Mouse (Mus musculus): ENCODE results near the gene Ezr. TPM values are rescaled to one million over a fixed set of nuclear protein-coding genes. Genes with fewer than 3 reads are reported as not detected.

Gene Ezr
- polyA plus RNA-seq, 1 experiment from 2014 or later = 176 TPM

GRCm38 (mm10) chr17:6812851-6813191 lies 30.2 kb upstream of the Ezr start:
- no peaks in the 10 kb centered on the region for H3K36me3 ChIP-seq (ENCODE audit: control insufficient read depth, insufficient read depth, low read length)
- H3K9me3 ChIP-seq (ENCODE audit: control insufficient read depth, low read depth, low read length) = no peaks in the 10 kb centered on the region
- ATAC-seq (ENCODE audit: insufficient number of reproducible peaks, insufficient read depth, low FRiP score, low read depth) = no peak; the same call in 1 of the 2 replicates
- peak overlapping the region; percentile 66 for H3K27ac ChIP-seq (ENCODE audit: low read length)
- no peak overlapping the region for H3K9ac ChIP-seq (replicated peaks; ENCODE audit: low read depth, low read length)
- 6% methylated on average over 3 of the region's 3 CpGs for WGBS
- no peak overlapping the region for H3K4me2 ChIP-seq (replicated peaks; ENCODE audit: low read depth, low read length)
- no peak overlapping the region for H3K4me3 ChIP-seq (ENCODE audit: low read depth, low read length)
- H3K4me1 ChIP-seq (ENCODE audit: control insufficient read depth, insufficient read depth, low read length) = peaks cover 14% of the 10 kb centered on the region
- H3K27me3 ChIP-seq (ENCODE audit: control insufficient read depth, insufficient read depth, low read length) = no peaks in the 10 kb centered on the region

GRCm38 (mm10) chr17:6811931-6812850 lies 29.6 kb upstream of the Ezr start:
- WGBS = 41% methylated on average over 7 of the region's 7 CpGs
- H3K4me2 ChIP-seq (replicated peaks; ENCODE audit: low read depth, low read length) = no peak overlapping the region
- peaks cover 14% of the 10 kb centered on the region for H3K4me1 ChIP-seq (ENCODE audit: control insufficient read depth, insufficient read depth, low read length)
- no peak overlapping the region for H3K9ac ChIP-seq (replicated peaks; ENCODE audit: low read depth, low read length)
- no peaks in the 10 kb centered on the region for H3K27me3 ChIP-seq (ENCODE audit: control insufficient read depth, insufficient read depth, low read length)
- H3K27ac ChIP-seq (ENCODE audit: low read length) = peak overlapping the region; percentile 66
- H3K9me3 ChIP-seq (ENCODE audit: control insufficient read depth, low read depth, low read length) = no peaks in the 10 kb centered on the region
- no peak overlapping the region for H3K4me3 ChIP-seq (ENCODE audit: low read depth, low read length)
- H3K36me3 ChIP-seq (ENCODE audit: control insufficient read depth, insufficient read depth, low read length) = no peaks in the 10 kb centered on the region
- peak; percentile 68 for ATAC-seq (ENCODE audit: insufficient number of reproducible peaks, insufficient read depth, low FRiP score, low read depth)

- peak overlapping the region; percentile 82 for H3K27ac ChIP-seq (ENCODE audit: low read length)
- no peak overlapping the region for H3K4me2 ChIP-seq (replicated peaks; ENCODE audit: low read depth, low read length)
- no peaks in the 10 kb centered on the region for H3K9me3 ChIP-seq (ENCODE audit: control insufficient read depth, low read depth, low read length)
- H3K4me3 ChIP-seq (ENCODE audit: low read depth, low read length) = no peak overlapping the region
- H3K4me1 ChIP-seq (ENCODE audit: control insufficient read depth, insufficient read depth, low read length) = peaks cover 8% of the 10 kb centered on the region
- WGBS = 47% methylated on average over 3 of the region's 3 CpGs
- ATAC-seq (ENCODE audit: insufficient number of reproducible peaks, insufficient read depth, low FRiP score, low read depth) = no peak
- no peaks in the 10 kb centered on the region for H3K36me3 ChIP-seq (ENCODE audit: control insufficient read depth, insufficient read depth, low read length)
- H3K27me3 ChIP-seq (ENCODE audit: control insufficient read depth, insufficient read depth, low read length) = no peaks in the 10 kb centered on the region
- H3K9ac ChIP-seq (replicated peaks; ENCODE audit: low read depth, low read length) = no peak overlapping the region
Measured at GRCm38 (mm10) chr17:6809331-6809730, 26.7 kb upstream of the Ezr start.

- Histone ChIP-seq H3K4me2 (replicated peaks; ENCODE audit: low read depth, low read length) (no peak overlapping the region; the same call in 1 of the 2 replicates), H3K4me3 (ENCODE audit: low read depth, low read length) (no peak overlapping the region), H3K36me3 (ENCODE audit: control insufficient read depth, insufficient read depth, low read length) (no peaks in the 10 kb centered on the region), H3K27me3 (ENCODE audit: control insufficient read depth, insufficient read depth, low read length) (no peaks in the 10 kb centered on the region), H3K4me1 (ENCODE audit: control insufficient read depth, insufficient read depth, low read length) (peaks cover 8% of the 10 kb centered on the region), H3K9me3 (ENCODE audit: control insufficient read depth, low read depth, low read length) (no peaks in the 10 kb centered on the region), H3K9ac (replicated peaks; ENCODE audit: low read depth, low read length) (no peak overlapping the region), H3K27ac (ENCODE audit: low read length) (peak overlapping the region; percentile 82)
- 71% methylated on average over 8 of the region's 8 CpGs for WGBS
- no peak for ATAC-seq (ENCODE audit: insufficient number of reproducible peaks, insufficient read depth, low FRiP score, low read depth)
Measured at GRCm38 (mm10) chr17:6808521-6809165, 26.1 kb upstream of the Ezr start.

- Histone ChIP-seq H3K4me2 (replicated peaks; ENCODE audit: low read depth, low read length) (no peak overlapping the region; the same call in 1 of the 2 replicates), H3K9ac (replicated peaks; ENCODE audit: low read depth, low read length) (no peak overlapping the region), H3K27ac (ENCODE audit: low read length) (peak overlapping the region; percentile 82), H3K36me3 (ENCODE audit: control insufficient read depth, insufficient read depth, low read length) (no peaks in the 10 kb centered on the region), H3K27me3 (ENCODE audit: control insufficient read depth, insufficient read depth, low read length) (no peaks in the 10 kb centered on the region), H3K4me1 (ENCODE audit: control insufficient read depth, insufficient read depth, low read length) (peaks cover 5% of the 10 kb centered on the region; the same call in 1 of the 2 replicates), H3K4me3 (ENCODE audit: low read depth, low read length) (no peak overlapping the region), H3K9me3 (ENCODE audit: control insufficient read depth, low read depth, low read length) (no peaks in the 10 kb centered on the region)
- WGBS = 66% methylated on average over 16 of the region's 16 CpGs
- peak; percentile 78 for ATAC-seq (ENCODE audit: insufficient number of reproducible peaks, insufficient read depth, low FRiP score, low read depth)
Measured at GRCm38 (mm10) chr17:6807827-6808520, 25.4 kb upstream of the Ezr start.

- WGBS = 16% methylated on average over 6 of the region's 6 CpGs
- Histone ChIP-seq H3K4me3 (ENCODE audit: low read depth, low read length) (no peak overlapping the region), H3K27me3 (ENCODE audit: control insufficient read depth, insufficient read depth, low read length) (no peaks in the 10 kb centered on the region), H3K4me2 (replicated peaks; ENCODE audit: low read depth, low read length) (no peak overlapping the region), H3K4me1 (ENCODE audit: control insufficient read depth, insufficient read depth, low read length) (no peaks in the 10 kb centered on the region), H3K9me3 (ENCODE audit: control insufficient read depth, low read depth, low read length) (peaks cover 5% of the 10 kb centered on the region; the same call in 1 of the 2 replicates), H3K9ac (replicated peaks; ENCODE audit: low read depth, low read length) (no peak overlapping the region), H3K36me3 (ENCODE audit: control insufficient read depth, insufficient read depth, low read length) (no peaks in the 10 kb centered on the region), H3K27ac (ENCODE audit: low read length) (peak overlapping the region; percentile 30; the same call in 1 of the 2 replicates)
- peak; percentile 82 for ATAC-seq (ENCODE audit: insufficient number of reproducible peaks, insufficient read depth, low FRiP score, low read depth)
Measured at GRCm38 (mm10) chr17:6804853-6805543, 22.4 kb upstream of the Ezr start.

GRCm38 (mm10) chr17:6804111-6804510 lies 21.5 kb upstream of the Ezr start:
- no peak overlapping the region for H3K9ac ChIP-seq (replicated peaks; ENCODE audit: low read depth, low read length)
- no peak overlapping the region for H3K4me2 ChIP-seq (replicated peaks; ENCODE audit: low read depth, low read length)
- no peak overlapping the region; the same call in 1 of the 2 replicates for H3K27ac ChIP-seq (ENCODE audit: low read length)
- H3K4me3 ChIP-seq (ENCODE audit: low read depth, low read length) = no peak overlapping the region
- H3K4me1 ChIP-seq (ENCODE audit: control insufficient read depth, insufficient read depth, low read length) = no peaks in the 10 kb centered on the region
- WGBS = 79% methylated on average over 6 of the region's 6 CpGs
- no peak for ATAC-seq (ENCODE audit: insufficient number of reproducible peaks, insufficient read depth, low FRiP score, low read depth)
- H3K36me3 ChIP-seq (ENCODE audit: control insufficient read depth, insufficient read depth, low read length) = no peaks in the 10 kb centered on the region
- peaks cover 5% of the 10 kb centered on the region; the same call in 1 of the 2 replicates for H3K9me3 ChIP-seq (ENCODE audit: control insufficient read depth, low read depth, low read length)
- no peaks in the 10 kb centered on the region for H3K27me3 ChIP-seq (ENCODE audit: control insufficient read depth, insufficient read depth, low read length)

- no peaks in the 10 kb centered on the region for H3K4me1 ChIP-seq (ENCODE audit: control insufficient read depth, insufficient read depth, low read length)
- 92% methylated on average over 1 of the region's 1 CpGs for WGBS
- no peak for ATAC-seq (ENCODE audit: insufficient number of reproducible peaks, insufficient read depth, low FRiP score, low read depth)
- no peaks in the 10 kb centered on the region for H3K36me3 ChIP-seq (ENCODE audit: control insufficient read depth, insufficient read depth, low read length)
- no peak overlapping the region for H3K9ac ChIP-seq (replicated peaks; ENCODE audit: low read depth, low read length)
- H3K4me3 ChIP-seq (ENCODE audit: low read depth, low read length) = no peak overlapping the region
- no peaks in the 10 kb centered on the region for H3K27me3 ChIP-seq (ENCODE audit: control insufficient read depth, insufficient read depth, low read length)
- no peak overlapping the region for H3K4me2 ChIP-seq (replicated peaks; ENCODE audit: low read depth, low read length)
- peaks cover 5% of the 10 kb centered on the region; the same call in 1 of the 2 replicates for H3K9me3 ChIP-seq (ENCODE audit: control insufficient read depth, low read depth, low read length)
- no peak overlapping the region for H3K27ac ChIP-seq (ENCODE audit: low read length)
Measured at GRCm38 (mm10) chr17:6803614-6804013, 21.0 kb upstream of the Ezr start.
